Mouse (Mus musculus) thymus, adult 2 months (tissue): ENCODE results near the gene Epha2.

ENCODE experiments used
- CTCF ChIP-seq: fragments of 200-500 bp; IDR thresholded peaks from 2 replicates; pipeline ENCODE4 v1.5.1; 2012; ENCODE audit warnings: mild to moderate bottlenecking, control low read depth, low read length, moderate library complexity, borderline replicate concordance; ENCODE audit not compliant: control insufficient read depth, poor library complexity, insufficient read depth; ENCODE audit errors: extremely low read depth
- POLR2A ChIP-seq: fragments of 200-500 bp; IDR thresholded peaks from 2 replicates; pipeline ENCODE4 v1.6.1; 2012; ENCODE audit warnings: mild to moderate bottlenecking, low read length, control low read depth, moderate library complexity; ENCODE audit not compliant: control insufficient read depth, poor library complexity, insufficient read depth; ENCODE audit errors: extremely low read depth

- peak; percentile 98 for TF ChIP-seq CTCF
- no peak for TF ChIP-seq POLR2A
These were observed 27.7 kb upstream of the Epha2 start for GRCm38 (mm10) chr4:141273296-141273695.
